Mouse (Mus musculus) small intestine, adult 2 months (tissue): ENCODE measurements around the gene Hibadh. TPM values are rescaled to one million over a fixed set of nuclear protein-coding genes. Genes with fewer than 3 reads are reported as not detected.
A peak's percentile ranks its signal among the peaks of the same experiment; 100 is the strongest.

Source experiments
- H3K27ac ChIP-seq: fragments of 200-500 bp; 2 replicates; pipeline ENCODE4 v1.5.1; 2012; ENCODE audit warnings: low read depth, low read length, control low read depth, inconsistent platforms; ENCODE audit not compliant: insufficient read depth
- H3K27me3 ChIP-seq: fragments of 200-500 bp; 2 replicates; pipeline ENCODE4 v1.6.1; 2012; ENCODE audit warnings: mild to moderate bottlenecking, moderate library complexity, low read length, inconsistent platforms; ENCODE audit not compliant: control insufficient read depth, insufficient read depth
- H3K36me3 ChIP-seq: fragments of 200-500 bp; 2 replicates; pipeline ENCODE4 v1.6.1; 2012; ENCODE audit warnings: mild to moderate bottlenecking, low read length, control low read depth, inconsistent platforms; ENCODE audit not compliant: control insufficient read depth, insufficient read depth
- H3K4me1 ChIP-seq: fragments of 200-500 bp; 2 replicates; pipeline ENCODE4 v1.6.1; 2012; ENCODE audit warnings: low read length, inconsistent platforms, mixed read lengths; ENCODE audit not compliant: control insufficient read depth, insufficient read depth, insufficient read length
- H3K4me3 ChIP-seq: fragments of 200-500 bp; 2 replicates; pipeline ENCODE4 v1.5.1; 2012; ENCODE audit warnings: low read depth, mild to moderate bottlenecking, control low read depth, inconsistent platforms, low read length, moderate library complexity
- CTCF ChIP-seq: fragments of 200-500 bp; IDR thresholded peaks from 2 replicates; pipeline ENCODE4 v1.5.1; 2012; ENCODE audit warnings: low read depth, mild to moderate bottlenecking, control low read depth, inconsistent platforms, low read length, moderate library complexity, mixed read lengths; ENCODE audit not compliant: insufficient replicate concordance, insufficient read length; ENCODE audit errors: extremely low read depth
- POLR2A ChIP-seq: fragments of 200-500 bp; IDR thresholded peaks from 2 replicates; pipeline ENCODE4 v1.6.1; 2012; ENCODE audit warnings: low read depth, mild to moderate bottlenecking, control low read depth, inconsistent platforms, low read length, moderate library complexity
- WGBS: fragments of 180-500 bp; shearing (Covaris S2); methylation state at CpG from one replicate; pipeline ENCODE4 v1.1.7; 2018; 5-methylcytosine and 5-hydroxymethylcytosine counted together
- polyA plus RNA-seq: library from polyadenylated mRNA; depleted of rRNA; stranded (reverse); fragments of >200 nt; gene quantifications from 2 replicates; pipeline ENCODE4 v1.2.3, GENCODE M21; 2012

The Hibadh gene
- polyA plus RNA-seq, 1 experiment = 9.9 TPM

- H3K27ac ChIP-seq = no peak overlapping the region
- H3K27me3 ChIP-seq = no peaks in the 10 kb centered on the region
- no peak overlapping the region for H3K4me3 ChIP-seq
- no peaks in the 10 kb centered on the region for H3K4me1 ChIP-seq
- H3K36me3 ChIP-seq = peaks cover 22% of the 10 kb centered on the region
- 41% methylated on average over 2 of the region's 2 CpGs for WGBS
- TF ChIP-seq CTCF = no peak
- TF ChIP-seq POLR2A = no peak
Measured at GRCm38 (mm10) chr6:52620090-52620489, 20.1 kb downstream of the Hibadh start.

GRCm38 (mm10) chr6:52609626-52610352 lies 30.4 kb downstream of the Hibadh start:
- Histone ChIP-seq H3K27ac (no peak overlapping the region), H3K4me1 (peaks cover 2% of the 10 kb centered on the region; the same call in 1 of the 2 replicates), H3K4me3 (no peak overlapping the region), H3K27me3 (no peaks in the 10 kb centered on the region), H3K36me3 (peaks cover 9% of the 10 kb centered on the region)
- TF ChIP-seq CTCF = no peak
- 49% methylated on average over 6 of the region's 6 CpGs for WGBS

DNA sequence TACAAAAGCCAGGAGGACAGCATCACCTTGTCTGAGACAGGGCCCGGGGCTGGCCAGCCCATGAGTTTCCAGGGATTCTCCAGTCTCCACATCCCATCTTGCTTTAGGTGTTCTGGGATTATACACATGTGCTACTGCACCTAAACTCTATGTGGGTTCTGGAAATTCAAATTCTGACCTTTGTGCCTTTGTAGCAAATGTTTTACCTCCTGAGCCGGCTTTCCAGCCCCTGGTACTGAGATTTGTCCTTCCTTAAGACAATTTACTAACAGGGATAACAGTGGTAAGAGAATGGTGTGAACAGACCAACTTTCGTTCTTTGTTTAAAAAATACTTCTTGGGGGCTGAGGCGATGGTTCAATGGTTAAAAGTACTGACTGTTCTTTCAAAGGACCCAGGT lies 32.1 kb downstream of the Hibadh start:
- H3K36me3 ChIP-seq = peaks cover 11% of the 10 kb centered on the region
- H3K4me1 ChIP-seq = peaks cover 2% of the 10 kb centered on the region; the same call in 1 of the 2 replicates
- no peak overlapping the region for H3K27ac ChIP-seq
- H3K27me3 ChIP-seq = no peaks in the 10 kb centered on the region
- no peak for TF ChIP-seq CTCF
- no peak for TF ChIP-seq POLR2A
- no peak overlapping the region for H3K4me3 ChIP-seq
- 82% methylated on average over 4 of the region's 4 CpGs for WGBS

DNA sequence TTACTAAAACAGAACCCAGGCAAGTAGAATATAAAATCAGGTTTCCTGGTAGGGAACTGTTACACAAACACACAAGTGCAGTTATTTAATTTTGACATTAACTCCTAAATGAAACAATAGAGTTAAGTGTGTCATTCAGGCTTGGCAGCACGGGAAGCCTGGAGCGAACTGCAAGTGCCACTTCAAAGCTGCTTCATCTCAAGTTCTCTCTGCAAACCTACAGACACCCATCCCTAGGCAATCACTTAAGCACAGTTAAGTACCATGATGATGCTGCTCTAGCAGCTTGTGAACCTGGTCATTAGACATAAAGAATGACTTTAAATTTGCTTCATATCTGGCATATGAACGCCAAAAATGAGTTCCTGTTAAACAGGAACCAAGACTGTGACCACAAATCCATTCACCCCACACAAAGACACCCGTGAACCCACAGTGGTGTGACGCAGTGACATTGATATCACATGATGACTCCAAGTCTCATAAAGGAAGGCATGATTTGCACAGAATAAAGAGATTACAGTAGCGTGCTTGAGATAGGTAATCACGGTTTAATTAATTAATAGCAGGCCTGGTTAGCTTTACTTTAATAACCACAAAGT lies 33.3 kb downstream of the Hibadh start:
- Histone ChIP-seq H3K36me3 (peaks cover 8% of the 10 kb centered on the region), H3K4me1 (peaks cover 2% of the 10 kb centered on the region; the same call in 1 of the 2 replicates), H3K4me3 (no peak overlapping the region), H3K27me3 (no peaks in the 10 kb centered on the region), H3K27ac (no peak overlapping the region)
- TF ChIP-seq POLR2A (no peak), CTCF (no peak)
- 64% methylated on average over 7 of the region's 7 CpGs for WGBS

GRCm38 (mm10) chr6:52601706-52602642 lies 38.2 kb downstream of the Hibadh start:
- 24% methylated on average over 7 of the region's 7 CpGs for WGBS
- Histone ChIP-seq H3K4me1 (peaks cover 2% of the 10 kb centered on the region; the same call in 1 of the 2 replicates), H3K36me3 (peaks cover 2% of the 10 kb centered on the region; the same call in 1 of the 2 replicates), H3K27me3 (no peaks in the 10 kb centered on the region), H3K27ac (peak overlapping the region; percentile 60), H3K4me3 (no peak overlapping the region)
- TF ChIP-seq POLR2A (no peak), CTCF (no peak)

GRCm38 (mm10) chr6:52601117-52601516 lies 39.1 kb downstream of the Hibadh start:
- 12% methylated on average over 4 of the region's 4 CpGs for WGBS
- TF ChIP-seq POLR2A (no peak), CTCF (no peak)
- H3K27me3 ChIP-seq = no peaks in the 10 kb centered on the region
- H3K4me1 ChIP-seq = peaks cover 2% of the 10 kb centered on the region; the same call in 1 of the 2 replicates
- no peak overlapping the region for H3K4me3 ChIP-seq
- H3K27ac ChIP-seq = 0 out of 2 replicates have a peak overlapping the region, but pooled peaks have one; percentile 46
- peaks cover 2% of the 10 kb centered on the region; the same call in 1 of the 2 replicates for H3K36me3 ChIP-seq
